Mouse (Mus musculus) erythroblast, adult 5-6 weeks (primary cell): Measurements from ENCODE around the gene Wipf1. TPM values are rescaled to one million over a fixed set of nuclear protein-coding genes. Genes with fewer than 3 reads are reported as not detected.

Source experiments
- ATAC-seq: replicated peaks from 2 replicates; pipeline ENCODE4 v1.8.0; 2016; ENCODE audit warnings: moderate number of reproducible peaks, mild to moderate bottlenecking, moderate TSS enrichment, inconsistent platforms; ENCODE audit not compliant: poor library complexity, low FRiP score, severe bottlenecking
- total RNA-seq, 2 experiments: library from RNA; stranded (forward) in 1 of 2; stranded (reverse) in 1 of 2; fragments of 150-400 nt in 1 of 2; fragments of 200-764, 138-1000 nt in 1 of 2; gene quantifications; 2 replicates each; pipeline versions ENCODE4 v1.2.3 to v1.2.4; 2015 to 2017; ENCODE audit warnings: low replicate concordance in 2 of 2

Gene Wipf1
- total RNA-seq, 2 experiments from 2014 or later, result 4.5 to 17.3 TPM

GRCm38 (mm10) chr2:73401689-73402088 lies 127.8 kb downstream of the Wipf1 start:
- no peak for ATAC-seq

DNA sequence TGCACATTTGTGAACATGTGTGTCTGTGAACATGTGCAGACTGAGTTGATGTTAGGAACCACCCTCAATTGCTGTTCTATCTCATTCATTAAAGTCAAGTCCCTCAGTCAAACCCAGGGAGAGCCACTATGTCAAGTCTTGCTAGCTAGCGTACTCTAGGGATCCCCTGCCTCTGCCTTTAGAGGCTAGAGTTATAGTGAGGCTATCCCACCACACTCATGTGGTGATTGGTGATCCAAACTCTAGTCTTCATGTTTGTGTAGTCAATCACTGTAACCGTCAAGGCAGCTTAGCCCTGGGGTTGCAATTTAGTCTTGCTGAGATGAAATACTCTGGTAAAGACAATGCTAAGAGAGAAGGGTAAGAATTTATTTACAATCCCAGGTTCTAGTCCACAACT lies 132.1 kb downstream of the Wipf1 start:
- ATAC-seq, result no peak

GRCm38 (mm10) chr2:73396828-73397325 lies 132.7 kb downstream of the Wipf1 start:
- ATAC-seq, result no peak

- no peak for ATAC-seq
These were observed 134.0 kb downstream of the Wipf1 start for GRCm38 (mm10) chr2:73395516-73395915.

DNA sequence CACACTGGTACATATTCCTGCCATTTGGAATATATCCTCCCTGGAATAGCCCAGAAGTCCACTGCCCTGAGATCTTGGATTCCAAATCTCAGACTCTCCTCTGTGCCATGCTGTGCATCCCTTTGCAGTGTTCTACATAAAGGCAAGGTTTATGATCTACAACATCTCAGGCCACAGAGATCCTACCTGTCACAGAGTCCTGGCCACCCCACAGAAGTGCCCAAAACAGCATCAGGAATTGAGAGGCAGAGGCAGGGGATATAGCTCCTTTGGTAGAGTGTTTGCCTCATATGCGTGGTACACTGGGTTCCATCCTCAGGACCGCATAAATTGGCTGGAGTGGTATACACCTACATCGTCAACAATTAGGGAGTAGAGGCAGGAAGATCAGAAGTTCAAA lies 135.1 kb downstream of the Wipf1 start:
- ATAC-seq, result no peak

DNA sequence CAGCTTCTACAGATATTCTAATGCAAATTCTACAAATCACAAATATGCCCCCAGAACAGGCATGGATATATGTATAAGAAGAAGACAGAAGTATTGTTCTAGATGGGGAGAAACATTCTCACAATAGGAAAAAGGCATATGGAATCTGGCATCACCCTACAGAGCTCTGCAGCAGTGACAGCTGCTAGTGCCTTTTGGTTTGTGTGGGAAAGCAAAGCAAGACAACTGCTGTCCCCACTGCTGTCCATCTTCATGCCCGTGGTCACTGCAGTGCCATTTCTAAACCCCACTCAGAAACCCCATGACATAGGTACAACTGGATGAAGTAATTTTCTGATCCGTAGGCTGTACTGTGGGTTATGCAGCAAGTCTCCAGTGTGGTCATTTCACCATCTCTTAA lies 136.8 kb downstream of the Wipf1 start:
- no peak for ATAC-seq

DNA sequence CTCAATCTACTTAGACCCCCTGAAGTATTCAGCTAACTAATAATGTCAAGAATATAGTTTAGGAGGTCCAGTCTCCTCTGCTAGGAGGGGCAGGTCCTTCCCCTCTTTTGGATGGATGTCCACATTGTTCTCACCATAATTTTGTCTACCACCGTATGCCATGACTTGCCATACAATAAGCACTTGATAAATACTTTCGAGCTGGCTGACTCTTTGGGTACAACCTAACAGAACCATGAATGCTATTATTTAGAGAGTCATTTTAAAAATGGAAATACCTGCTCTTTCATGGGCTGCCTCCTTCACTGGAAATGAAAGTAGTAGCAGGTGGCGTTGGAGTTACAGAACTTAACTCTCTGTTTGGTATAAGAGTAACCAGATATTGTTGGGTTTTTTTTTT lies 139.6 kb downstream of the Wipf1 start:
- no peak for ATAC-seq

DNA sequence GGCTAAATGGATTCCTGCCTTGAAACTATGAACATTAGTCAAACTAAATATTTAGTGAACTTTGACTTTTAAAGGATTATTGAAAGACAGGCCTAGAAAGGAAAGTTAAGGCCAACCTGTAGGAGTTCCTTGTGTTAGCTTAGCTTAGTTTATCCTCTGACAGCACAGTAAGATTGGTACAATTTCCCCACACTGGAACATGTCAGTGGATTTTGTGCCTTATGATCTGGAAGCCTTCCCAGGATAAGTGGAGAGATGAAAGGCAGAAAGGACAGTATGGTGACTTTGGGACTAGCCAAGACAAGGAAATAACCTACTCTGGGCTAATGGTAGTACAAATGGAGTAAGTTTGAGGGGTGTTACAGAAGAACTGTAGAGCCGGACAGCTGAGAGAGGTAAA lies 141.7 kb downstream of the Wipf1 start:
- no peak for ATAC-seq

DNA sequence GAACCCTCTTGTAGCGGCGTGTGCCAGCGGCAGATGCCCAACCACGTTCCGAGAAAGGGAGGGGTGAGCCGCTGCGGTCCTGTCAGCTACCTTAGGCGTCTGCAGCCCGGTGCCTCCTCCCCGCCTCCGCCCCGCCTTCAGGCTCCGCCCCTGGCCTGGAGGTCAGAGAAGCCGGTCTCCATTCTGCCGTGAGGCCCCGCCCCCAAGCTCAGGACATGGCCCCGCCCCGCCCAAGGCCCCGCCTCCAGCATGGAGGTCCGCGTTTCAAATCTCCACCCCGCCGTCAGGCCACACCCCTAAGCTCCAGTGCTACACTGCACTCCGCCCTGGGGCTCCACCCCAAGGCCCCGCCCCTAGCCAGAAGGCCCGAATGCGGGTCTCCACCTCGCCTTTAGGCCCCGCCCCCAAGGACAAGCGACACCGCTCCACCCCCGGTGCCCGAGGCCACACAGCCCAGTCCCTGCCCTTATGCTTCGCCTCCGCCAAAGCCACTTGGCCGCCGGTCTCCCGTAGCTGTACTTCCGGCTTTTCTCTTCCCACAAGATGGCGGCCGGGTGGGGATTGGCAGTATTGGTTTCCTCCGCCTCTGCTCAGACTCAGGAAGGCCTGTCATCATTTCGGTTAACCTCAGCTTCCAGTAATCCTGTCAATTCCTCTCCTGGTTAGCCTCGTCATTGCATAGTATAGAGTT lies 143.0 kb downstream of the Wipf1 start, which contains the start of gene Gpr155:
TSS of gene Gpr155 (minus strand) at position 217 of the 691 bp plus-strand sequence.
- peak; percentile 90 for ATAC-seq

DNA sequence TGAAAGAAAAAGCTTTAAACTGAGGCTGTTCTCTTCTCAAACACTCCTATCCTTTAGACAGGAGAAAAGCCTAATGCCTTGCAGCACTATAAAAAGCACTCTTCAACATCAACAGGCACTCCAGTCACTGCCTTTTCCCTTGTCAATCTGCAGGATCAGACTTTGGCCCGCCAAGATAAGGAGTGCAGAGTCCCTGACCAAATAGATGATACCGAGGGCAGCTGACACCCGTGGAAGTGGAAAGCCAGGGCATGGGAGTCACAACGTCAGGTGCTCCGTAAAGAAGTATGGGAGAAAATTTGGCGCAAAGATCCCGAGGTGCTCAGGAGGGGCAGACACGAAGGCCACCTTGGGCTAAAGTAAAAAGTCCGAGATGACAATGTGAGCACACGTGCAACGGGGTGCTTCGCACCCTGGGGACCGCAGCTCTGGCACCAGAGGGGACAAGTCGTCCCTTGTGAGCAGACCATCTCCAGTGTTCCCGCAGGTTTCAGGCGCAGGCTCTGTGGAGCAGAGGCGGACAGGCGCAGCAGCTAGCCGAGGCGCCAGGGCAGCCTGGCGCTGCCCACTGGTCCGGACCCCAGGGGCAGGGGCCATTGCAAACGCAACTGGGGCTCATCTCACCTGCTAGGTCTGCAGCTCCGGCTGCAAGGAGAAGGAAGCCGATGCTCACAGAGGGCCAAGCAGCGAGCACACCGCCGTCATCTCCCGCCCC lies 143.7 kb downstream of the Wipf1 start:
- ATAC-seq, result peak; percentile 16

GRCm38 (mm10) chr2:73385172-73385571 lies 144.4 kb downstream of the Wipf1 start:
- no peak for ATAC-seq

DNA sequence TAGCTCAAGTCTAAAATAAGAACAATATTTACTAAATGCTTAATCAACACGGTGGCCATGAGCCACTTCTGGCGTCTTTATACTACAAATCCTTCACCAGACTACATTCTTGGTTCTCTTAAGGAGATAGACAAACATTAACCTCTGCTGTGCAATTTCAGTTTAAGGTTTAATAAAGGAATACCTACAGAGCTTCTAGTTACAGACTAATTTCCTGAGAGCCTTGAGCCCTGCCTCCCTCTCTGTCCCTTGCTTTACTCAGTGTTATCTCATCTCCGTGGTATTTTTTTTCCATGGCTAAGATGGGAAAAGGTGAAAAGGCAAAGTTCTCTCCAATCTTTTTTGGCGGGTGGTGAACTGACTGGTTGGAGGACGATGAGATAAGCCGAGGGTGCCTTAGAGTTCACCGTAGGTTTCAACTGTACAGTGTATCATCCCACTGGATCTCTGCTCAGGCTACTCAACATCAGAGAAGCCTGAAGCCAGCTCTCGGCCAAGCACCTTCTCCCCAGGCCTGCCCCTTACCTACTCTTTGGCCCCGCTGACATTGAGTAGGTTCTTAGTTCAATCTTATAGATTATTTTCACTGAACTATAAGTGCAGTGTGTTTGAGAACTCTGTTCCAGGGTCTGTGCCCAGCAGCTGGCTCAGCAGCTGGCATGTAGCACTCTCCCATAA lies 149.1 kb downstream of the Wipf1 start:
- ATAC-seq, result no peak

GRCm38 (mm10) chr2:73379656-73380055 lies 149.9 kb downstream of the Wipf1 start:
- ATAC-seq, result no peak

Other genes with a start within 250 kb of the Wipf1 start
- 19.2 and 21.1 TPM in 2 replicates for gene Scrn3, start 217.1 kb downstream of the Wipf1 start, total RNA-seq (2015; ENCODE audit: low replicate concordance)
- 32.5 and 33.6 TPM in 2 replicates for gene Scrn3, start 217.1 kb downstream of the Wipf1 start, total RNA-seq (2017; ENCODE audit: low replicate concordance)
- 57.6 and 67.9 TPM in 2 replicates for gene Cir1, start 217.0 kb downstream of the Wipf1 start, total RNA-seq (2015; ENCODE audit: low replicate concordance)
- 76.7 and 127 TPM in 2 replicates for gene Cir1, start 217.0 kb downstream of the Wipf1 start, total RNA-seq (2017; ENCODE audit: low replicate concordance)
- gene Gpr155, start 143.2 kb downstream of the Wipf1 start, total RNA-seq (2015; ENCODE audit: low replicate concordance), result 5.8 and 7.3 TPM in 2 replicates
- gene Gpr155, start 143.2 kb downstream of the Wipf1 start, total RNA-seq (2017; ENCODE audit: low replicate concordance), result 9.3 and 10.6 TPM in 2 replicates
- 0.38 and 0.84 TPM in 2 replicates for gene Chrna1, start 50.6 kb upstream of the Wipf1 start, total RNA-seq (2015; ENCODE audit: low replicate concordance)
- 0.17 and 1.3 TPM in 2 replicates for gene Chrna1, start 50.6 kb upstream of the Wipf1 start, total RNA-seq (2017; ENCODE audit: low replicate concordance)
- gene Chn1, start 245.6 kb upstream of the Wipf1 start, total RNA-seq (2015; ENCODE audit: low replicate concordance), result not detected in 2 replicates
- gene Chn1, start 245.6 kb upstream of the Wipf1 start, total RNA-seq (2017; ENCODE audit: low replicate concordance), result not detected in 2 replicates